Mouse (Mus musculus) limb, embryonic 14.5 days (tissue): ENCODE measurements at regions not wholly inside any gene's neighbourhood (a gene's known extent, or its start where the extent isn't known, plus 50 kb on each side); places are given as distances from the start of the nearest gene placed in this dataset.

ENCODE experiments used
- ATAC-seq: fragments of 200-750 bp; cut with Nextera tagmentation; 2 replicates; pipeline ENCODE4 v1.8.0; 2017; ENCODE audit warnings: low read depth, moderate number of reproducible peaks, moderate TSS enrichment; ENCODE audit not compliant: low FRiP score
- DNase-seq: peaks from one replicate; pipeline ENCODE4 v3.0.0-alpha.2; 2015; ENCODE audit warnings: low spot score
- H3K27ac ChIP-seq: fragments of 300-500 bp; sonication (generic); replicated peaks from 2 replicates; pipeline ENCODE4 v1.5.1; 2014; ENCODE audit warnings: low read depth, mild to moderate bottlenecking, low read length, moderate library complexity, mixed read lengths
- H3K27me3 ChIP-seq: fragments of 300-500 bp; sonication (generic); 2 replicates; pipeline ENCODE4 v1.6.1; 2014; ENCODE audit warnings: low read length, mixed read lengths; ENCODE audit not compliant: control insufficient read depth, insufficient read depth
- H3K36me3 ChIP-seq: fragments of 300-500 bp; sonication (generic); 2 replicates; pipeline ENCODE4 v1.6.1; 2014; ENCODE audit warnings: mild to moderate bottlenecking, low read length, moderate library complexity, mixed read lengths; ENCODE audit not compliant: control insufficient read depth, insufficient read depth
- H3K4me1 ChIP-seq: fragments of 300-500 bp; sonication (generic); 2 replicates; pipeline ENCODE4 v1.6.1; 2014; ENCODE audit warnings: antibody characterized with exemption, low read length, mixed read lengths; ENCODE audit not compliant: control insufficient read depth, insufficient read depth
- H3K4me2 ChIP-seq: fragments of 300-500 bp; sonication (generic); replicated peaks from 2 replicates; pipeline ENCODE4 v1.6.1; 2014; ENCODE audit warnings: low read depth, mild to moderate bottlenecking, low read length, moderate library complexity; ENCODE audit not compliant: severe bottlenecking
- H3K4me3 ChIP-seq: fragments of 300-500 bp; sonication (generic); replicated peaks from 2 replicates; pipeline ENCODE4 v1.5.1; 2014; ENCODE audit warnings: low read length
- H3K9ac ChIP-seq: fragments of 300-500 bp; sonication (generic); 2 replicates; pipeline ENCODE4 v1.6.1; 2014; ENCODE audit warnings: mild to moderate bottlenecking, low read depth, low read length, moderate library complexity; ENCODE audit not compliant: severe bottlenecking
- H3K9me3 ChIP-seq: fragments of 300-500 bp; sonication (generic); 2 replicates; pipeline ENCODE4 v1.6.1; 2016; ENCODE audit warnings: low read length; ENCODE audit not compliant: control insufficient read depth
- POLR2A ChIP-seq: fragments of 200-500 bp; IDR thresholded peaks from 2 replicates; pipeline ENCODE4 v1.8.0; 2012; ENCODE audit warnings: inconsistent platforms, mild to moderate bottlenecking, moderate library complexity, borderline replicate concordance; ENCODE audit not compliant: insufficient read depth, insufficient read length; ENCODE audit errors: extremely low read depth
- WGBS: fragments of 180-500 bp; shearing (Covaris S2); extraction: QIAGEN DNeasy Blood & Tissue Kit; methylation state at CpG from one replicate; pipeline ENCODE4 v1.1.7; 2014; 5-methylcytosine and 5-hydroxymethylcytosine counted together

- DNase-seq = no peak
- H3K9me3 ChIP-seq = no peaks in the 10 kb centered on the region
- TF ChIP-seq POLR2A = no peak
- H3K4me3 ChIP-seq = no peak overlapping the region
- no peaks in the 10 kb centered on the region for H3K4me1 ChIP-seq
- H3K27me3 ChIP-seq = no peaks in the 10 kb centered on the region
- ATAC-seq = no peak
- no peak overlapping the region for H3K4me2 ChIP-seq
- 85% methylated on average over 1 of the region's 1 CpGs for WGBS
- H3K36me3 ChIP-seq = no peaks in the 10 kb centered on the region
- no peak overlapping the region for H3K9ac ChIP-seq
- H3K27ac ChIP-seq = no peak overlapping the region
These were observed 1060.4 kb downstream of the Gsdmc2 start for GRCm38 (mm10) chr15:62784456-62785139.

- Histone ChIP-seq H3K4me3 (no peak overlapping the region), H3K4me2 (no peak overlapping the region), H3K27ac (no peak overlapping the region), H3K27me3 (no peaks in the 10 kb centered on the region), H3K36me3 (no peaks in the 10 kb centered on the region), H3K9me3 (no peaks in the 10 kb centered on the region), H3K9ac (no peak overlapping the region), H3K4me1 (no peaks in the 10 kb centered on the region)
- 85% methylated on average over 5 of the region's 5 CpGs for WGBS
- ATAC-seq (no peak), DNase-seq (no peak)
- TF ChIP-seq POLR2A = no peak
These were observed 1066.1 kb downstream of the Gsdmc2 start for GRCm38 (mm10) chr15:62778899-62779298.

GRCm38 (mm10) chr15:62752686-62753085, 1092.3 kb downstream of the Gsdmc2 start:
- no peak for TF ChIP-seq POLR2A
- no peaks in the 10 kb centered on the region for H3K36me3 ChIP-seq
- no peaks in the 10 kb centered on the region for H3K9me3 ChIP-seq
- ATAC-seq = no peak
- H3K4me2 ChIP-seq = no peak overlapping the region
- H3K9ac ChIP-seq = no peak overlapping the region
- H3K4me1 ChIP-seq = no peaks in the 10 kb centered on the region
- H3K27me3 ChIP-seq = no peaks in the 10 kb centered on the region
- no peak overlapping the region for H3K27ac ChIP-seq
- 92% methylated on average over 2 of the region's 2 CpGs for WGBS
- H3K4me3 ChIP-seq = no peak overlapping the region
- no peak for DNase-seq

GRCm38 (mm10) chr15:62743879-62744278, 1101.1 kb downstream of the Gsdmc2 start:
- DNase-seq (no peak), ATAC-seq (no peak)
- TF ChIP-seq POLR2A = no peak
- H3K9ac ChIP-seq = no peak overlapping the region
- H3K9me3 ChIP-seq = no peaks in the 10 kb centered on the region
- H3K27ac ChIP-seq = no peak overlapping the region
- no peak overlapping the region for H3K4me2 ChIP-seq
- H3K4me1 ChIP-seq = no peaks in the 10 kb centered on the region
- H3K27me3 ChIP-seq = no peaks in the 10 kb centered on the region
- H3K36me3 ChIP-seq = no peaks in the 10 kb centered on the region
- WGBS = 81% methylated on average over 3 of the region's 3 CpGs
- H3K4me3 ChIP-seq = no peak overlapping the region

- H3K4me1 ChIP-seq = no peaks in the 10 kb centered on the region
- no peak for ATAC-seq
These were observed 1104.2 kb downstream of the Gsdmc2 start for GRCm38 (mm10) chr15:62740746-62741145.

GRCm38 (mm10) chr15:62735334-62735733, 1109.6 kb downstream of the Gsdmc2 start:
- no peak for TF ChIP-seq POLR2A
- H3K27ac ChIP-seq = no peak overlapping the region
- 63% methylated on average over 1 of the region's 1 CpGs for WGBS
- H3K27me3 ChIP-seq = no peaks in the 10 kb centered on the region
- H3K4me2 ChIP-seq = no peak overlapping the region
- no peak overlapping the region for H3K4me3 ChIP-seq
- H3K4me1 ChIP-seq = no peaks in the 10 kb centered on the region
- no peak overlapping the region for H3K9ac ChIP-seq
- DNase-seq (no peak), ATAC-seq (no peak)
- H3K9me3 ChIP-seq = no peaks in the 10 kb centered on the region
- H3K36me3 ChIP-seq = no peaks in the 10 kb centered on the region

More at GRCm38 (mm10) chr15:62740746-62741145, 1104.2 kb downstream of the Gsdmc2 start:
- Histone ChIP-seq H3K9me3 (no peaks in the 10 kb centered on the region), H3K4me2 (no peak overlapping the region), H3K9ac (no peak overlapping the region), H3K27me3 (no peaks in the 10 kb centered on the region), H3K36me3 (no peaks in the 10 kb centered on the region), H3K4me3 (no peak overlapping the region), H3K27ac (no peak overlapping the region)
- no peak for TF ChIP-seq POLR2A
- DNase-seq = no peak
- WGBS = 86% methylated on average over 2 of the region's 2 CpGs
